Mouse (Mus musculus) gastrocnemius, postnatal 25 days (tissue): ENCODE results near the gene Gm8334. TPM values are rescaled to one million over a fixed set of nuclear protein-coding genes. Genes with fewer than 3 reads are reported as not detected.
"Not testable (repeated sequence)": the region's sequence is repeated elsewhere in the genome, so short reads cannot be mapped to it uniquely, and the experiment has no call there.

Source experiments
- DNase-seq: peaks from one replicate; pipeline ENCODE4 v3.0.0; 2022
- long read RNA-seq, 2 experiments: library from polyadenylated mRNA; stranded (forward); transcript quantifications; one replicate each; pipeline ENCODE4 v2.0.0; 2021
- total RNA-seq, 2 experiments: library from RNA; stranded (reverse); gene quantifications; 1 replicate in 1 of 2; 2 replicates in 1 of 2; pipeline ENCODE4 v1.2.3; 2021

Gene Gm8334
- total RNA-seq = not detected
- long read RNA-seq, experiment 1 = 0 reads
- long read RNA-seq, experiment 2 = 0 reads

- DNase-seq = not testable (repeated sequence)
Measured at GRCm38 (mm10) chrX:148615053-148615452, at the start of gene Gm8334. Gene Gm8334, minus strand, starts transcription at chrX:148615153.

- not testable (repeated sequence) for DNase-seq
Measured at GRCm38 (mm10) chrX:148663298-148663697, 48.3 kb upstream of the Gm8334 start, which contains the start of gene Gm15127. Gene Gm15127, plus strand, starts transcription at chrX:148663598.

Other genes starting within 250 kb of the Gm8334 start
- gene Gm15114, start 126.2 kb downstream of the Gm8334 start, total RNA-seq = not detected
- gene Gm15127, start 48.4 kb upstream of the Gm8334 start, total RNA-seq = not detected
- not detected for gene Luzp4, start 242.5 kb upstream of the Gm8334 start, total RNA-seq